Mouse (Mus musculus) adrenal gland, postnatal 10 days (tissue): ENCODE data around the gene Itih2. TPM values are rescaled to one million over a fixed set of nuclear protein-coding genes. Genes with fewer than 3 reads are reported as not detected.

Source experiments
- DNase-seq: peaks from one replicate; pipeline ENCODE4 v3.0.0; 2021; ENCODE audit warnings: mixed read lengths
- total RNA-seq, 2 experiments: library from RNA; stranded (reverse); gene quantifications; 2 replicates each; pipeline ENCODE4 v1.2.3; 2021

Gene Itih2
- total RNA-seq, 2 experiments from 2014 or later, result 190 to 443 TPM

DNA sequence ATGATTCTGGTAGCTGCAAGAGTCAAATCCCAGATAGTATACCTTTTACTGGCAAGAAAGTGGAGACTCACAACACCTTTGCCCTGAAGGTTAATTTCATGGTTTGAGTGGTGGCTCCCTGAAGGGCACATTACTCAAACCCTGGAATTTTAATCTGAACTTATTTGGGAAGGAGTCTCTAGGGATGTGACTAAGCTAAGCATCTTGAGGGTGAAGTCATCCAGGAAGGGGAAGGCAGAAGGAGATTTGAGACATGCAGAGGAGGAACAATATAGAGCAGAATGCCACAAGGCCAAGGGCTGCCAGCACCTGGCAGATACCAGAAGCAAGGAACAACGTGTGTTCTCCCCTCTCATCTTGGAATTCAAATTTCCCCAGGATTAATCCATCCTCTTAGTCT is 12.4 kb downstream of the Itih2 start:
- no peak for DNase-seq

- DNase-seq, result no peak
Measured at GRCm38 (mm10) chr2:10108535-10109189, 22.5 kb downstream of the Itih2 start.

DNA sequence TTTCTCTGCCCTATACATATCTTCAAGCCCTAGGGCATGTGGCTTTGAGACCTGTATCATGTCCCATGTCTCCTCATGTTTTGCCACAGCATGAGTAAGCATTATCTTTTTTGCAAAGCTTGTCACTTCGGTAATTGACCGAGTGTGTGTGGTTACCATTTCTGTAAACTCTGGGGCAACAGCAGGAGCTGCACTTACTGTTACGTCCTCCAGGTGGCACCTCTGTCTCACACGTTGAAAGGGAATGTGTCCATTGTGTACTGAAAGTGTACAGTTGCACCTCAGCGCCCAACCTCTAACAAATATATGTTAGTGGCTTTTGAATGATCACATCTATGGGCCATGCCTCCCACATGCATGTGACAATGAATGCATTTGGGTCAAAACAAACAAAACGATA is 30.0 kb downstream of the Itih2 start:
- DNase-seq, result peak; percentile 66

- DNase-seq, result no peak
Measured at GRCm38 (mm10) chr2:10100471-10100870, 30.7 kb downstream of the Itih2 start.

DNA sequence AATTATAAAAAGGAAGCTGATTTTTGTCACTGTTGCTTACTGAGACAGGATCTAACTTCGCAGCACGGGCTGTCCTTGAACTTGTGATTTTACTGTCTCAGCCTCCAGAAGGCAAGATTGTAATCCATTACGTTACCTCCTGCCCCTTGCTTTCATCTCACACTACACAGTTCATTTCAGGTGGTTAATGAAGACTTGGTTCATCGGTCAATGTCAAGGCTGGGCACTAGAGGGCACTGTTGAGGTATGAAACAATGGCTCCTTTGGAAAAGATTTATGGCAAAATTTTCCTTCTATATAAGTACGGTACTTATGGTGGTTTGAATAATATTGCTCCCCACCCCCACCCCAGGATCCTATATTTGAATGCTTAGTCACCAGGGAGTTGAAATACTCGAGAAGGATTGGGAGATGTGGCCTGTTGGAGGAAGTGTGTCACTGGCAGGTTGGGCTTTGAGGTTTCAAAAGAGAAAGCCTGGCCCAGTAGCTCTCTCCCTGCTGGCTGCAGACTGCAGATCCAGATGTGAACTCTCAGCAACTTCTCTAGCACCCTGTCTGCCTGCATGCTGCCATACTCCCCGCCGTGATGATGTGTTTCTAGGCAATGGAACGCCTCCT is 32.5 kb downstream of the Itih2 start:
- peak; percentile 71 for DNase-seq

- no peak for DNase-seq
Measured at GRCm38 (mm10) chr2:10094327-10095100, 36.7 kb downstream of the Itih2 start.

- peak; percentile 32 for DNase-seq
Measured at GRCm38 (mm10) chr2:10087256-10087850, 43.8 kb downstream of the Itih2 start.

DNA sequence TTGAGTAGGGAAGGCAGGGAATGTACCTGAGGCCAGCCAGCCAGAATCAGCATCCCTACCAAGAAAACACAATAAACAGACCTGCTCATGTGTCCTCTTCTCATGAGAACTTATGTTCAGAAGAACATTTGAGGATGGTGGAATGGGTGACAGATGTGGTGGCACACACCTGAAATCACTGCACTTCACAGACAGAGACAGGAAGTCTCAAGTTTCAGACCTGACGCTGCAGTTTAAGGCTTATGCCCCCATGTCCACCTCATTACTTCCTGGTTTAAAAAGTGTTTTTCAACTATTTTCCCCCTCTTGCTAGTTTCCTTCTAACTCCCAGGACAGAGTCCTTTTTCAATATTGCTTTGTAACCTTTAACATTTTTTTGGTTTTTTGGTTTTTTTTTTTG is 48.5 kb downstream of the Itih2 start:
- no peak for DNase-seq

- no peak for DNase-seq
Measured at GRCm38 (mm10) chr2:10081453-10082080, 49.6 kb downstream of the Itih2 start.

GRCm38 (mm10) chr2:10080310-10081010 is 50.7 kb downstream of the Itih2 start, which contains the start of the genes Atp5c1 and Kin:
TSS of gene Atp5c1 (minus strand) at chr2:10080510.
TSS of gene Kin (plus strand) at chr2:10080593.
- DNase-seq, result peak; percentile 97

GRCm38 (mm10) chr2:10079745-10080309 is 51.4 kb downstream of the Itih2 start:
- DNase-seq, result no peak

GRCm38 (mm10) chr2:10076675-10077074 is 54.5 kb downstream of the Itih2 start:
- DNase-seq, result no peak

DNA sequence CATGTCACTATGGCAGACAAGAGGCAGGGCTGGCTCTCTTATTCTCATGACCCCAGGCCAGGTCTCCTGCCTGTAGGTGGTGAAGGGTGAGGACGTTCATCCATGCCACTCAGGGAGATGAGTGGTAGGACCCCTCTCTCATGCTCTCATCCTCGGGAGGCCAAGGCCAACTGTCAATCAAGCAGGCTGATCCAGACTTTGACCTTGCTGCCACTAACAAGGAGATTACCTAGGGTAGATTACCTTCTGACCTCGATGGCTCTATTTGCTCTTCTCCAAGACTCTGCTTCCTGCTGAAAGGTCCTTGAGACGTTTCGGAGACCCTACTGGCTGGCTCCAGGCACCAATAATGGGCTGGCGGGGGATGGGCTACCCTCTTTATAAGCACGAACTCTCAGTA is 56.7 kb downstream of the Itih2 start:
- DNase-seq, result no peak

DNA sequence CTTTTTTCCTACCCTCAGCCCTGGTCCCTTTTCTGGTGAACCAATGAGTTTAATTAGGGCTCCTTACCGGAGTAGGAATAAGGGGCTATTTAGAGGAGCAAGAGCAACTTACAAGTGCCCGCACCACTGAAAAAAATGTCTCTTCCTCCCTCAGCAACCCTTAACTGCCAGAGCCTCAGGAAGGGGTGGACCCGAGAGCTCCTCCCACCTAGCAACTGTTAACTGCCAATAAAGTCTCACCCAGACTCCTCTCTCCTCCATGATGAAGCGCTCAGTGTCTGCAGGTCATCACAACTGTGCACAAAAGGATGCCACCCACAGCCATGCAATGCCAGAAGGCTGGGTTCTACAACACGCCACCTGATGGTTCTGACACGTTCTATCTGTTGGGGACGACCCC is 59.4 kb downstream of the Itih2 start:
- no peak for DNase-seq

- DNase-seq, result no peak
Measured at GRCm38 (mm10) chr2:10058836-10059235, 72.4 kb downstream of the Itih2 start.

DNA sequence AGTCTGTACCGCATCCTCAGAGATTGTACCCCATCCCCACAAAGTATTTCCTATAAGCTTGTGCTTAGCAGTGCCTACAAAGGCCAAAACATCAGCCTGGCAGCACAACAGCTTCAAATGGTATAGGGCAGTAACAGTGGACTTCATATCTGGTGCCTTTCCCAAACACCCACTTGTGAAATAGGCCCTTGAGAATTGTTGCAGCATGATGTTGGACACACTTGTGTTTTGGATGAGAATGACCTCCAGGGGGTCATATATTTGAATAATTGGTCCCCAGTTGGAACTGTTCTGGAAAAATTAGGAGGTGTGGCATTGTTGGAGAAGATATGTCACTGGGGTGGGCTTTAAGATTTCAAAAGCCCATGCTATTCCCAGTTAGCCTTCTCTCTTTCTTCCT is 79.2 kb downstream of the Itih2 start:
- peak; percentile 42 for DNase-seq

GRCm38 (mm10) chr2:10050878-10051277 is 80.3 kb downstream of the Itih2 start:
- DNase-seq, result no peak

- DNase-seq, result no peak
Measured at GRCm38 (mm10) chr2:10049456-10049855, 81.7 kb downstream of the Itih2 start.

GRCm38 (mm10) chr2:10048461-10048860 is 82.7 kb downstream of the Itih2 start, which contains the start of gene Taf3:
TSS of gene Taf3 (minus strand) at chr2:10048596.
- peak; percentile 96 for DNase-seq

GRCm38 (mm10) chr2:10047758-10048436 is 83.3 kb downstream of the Itih2 start:
- peak; percentile 37 for DNase-seq
